Mouse (Mus musculus) megakaryocyte, embryonic 14.5 days (primary cell): Measurements from ENCODE around the gene A930018P22Rik. TPM values are rescaled to one million over a fixed set of nuclear protein-coding genes. Genes with fewer than 3 reads are reported as not detected.

Experiments
- H3K27me3 ChIP-seq: replicated peaks from 2 replicates; pipeline ENCODE3; 2012; ENCODE audit warnings: inconsistent platforms
- H3K36me3 ChIP-seq: replicated peaks from 2 replicates; pipeline ENCODE3; 2012; ENCODE audit warnings: low read length, inconsistent platforms, mixed read lengths
- H3K4me1 ChIP-seq: 2 replicates; pipeline ENCODE4 v1.6.1; 2012; ENCODE audit warnings: inconsistent platforms
- H3K4me3 ChIP-seq: replicated peaks from 2 replicates; pipeline ENCODE3; 2012; ENCODE audit warnings: moderate library complexity, mild to moderate bottlenecking, inconsistent platforms
- H3K9me3 ChIP-seq: 2 replicates; pipeline ENCODE4 v1.6.1; 2012; ENCODE audit warnings: inconsistent platforms
- FLI1 ChIP-seq: IDR thresholded peaks from 2 replicates; pipeline ENCODE4 v1.6.1; 2012; ENCODE audit warnings: low read length, inconsistent platforms, mixed read lengths
- GATA1 ChIP-seq: IDR thresholded peaks from 3 replicates; pipeline ENCODE4 v1.6.1; 2012; ENCODE audit warnings: mixed read lengths, low read length, inconsistent platforms, borderline replicate concordance
- polyA plus RNA-seq: library from polyadenylated mRNA; stranded (reverse); fragments of >175 nt; gene quantifications from 2 replicates; pipeline ENCODE4 v1.2.3, GENCODE M21; 2012; ENCODE audit warnings: low replicate concordance; ENCODE audit not compliant: insufficient read depth

A930018P22Rik gene
- polyA plus RNA-seq, 1 experiment, result 0.19 TPM

GRCm38 (mm10) chr2:104119097-104119496, 3.5 kb upstream of the A930018P22Rik start:
- Histone ChIP-seq H3K9me3 (no peaks in the 10 kb centered on the region), H3K4me3 (no peak overlapping the region), H3K4me1 (peaks cover 55% of the 10 kb centered on the region), H3K36me3 (peaks cover 11% of the 10 kb centered on the region), H3K27me3 (peaks cover 15% of the 10 kb centered on the region)
- TF ChIP-seq GATA1 (no peak), FLI1 (no peak)

- Histone ChIP-seq H3K9me3 (no peaks in the 10 kb centered on the region), H3K36me3 (peaks cover 10% of the 10 kb centered on the region), H3K27me3 (peaks cover 25% of the 10 kb centered on the region), H3K4me3 (no peak overlapping the region), H3K4me1 (peaks cover 56% of the 10 kb centered on the region)
- TF ChIP-seq FLI1, result no peak
- no peak for TF ChIP-seq GATA1
Observed at GRCm38 (mm10) chr2:104120312-104120711, 2.3 kb upstream of the A930018P22Rik start.

DNA sequence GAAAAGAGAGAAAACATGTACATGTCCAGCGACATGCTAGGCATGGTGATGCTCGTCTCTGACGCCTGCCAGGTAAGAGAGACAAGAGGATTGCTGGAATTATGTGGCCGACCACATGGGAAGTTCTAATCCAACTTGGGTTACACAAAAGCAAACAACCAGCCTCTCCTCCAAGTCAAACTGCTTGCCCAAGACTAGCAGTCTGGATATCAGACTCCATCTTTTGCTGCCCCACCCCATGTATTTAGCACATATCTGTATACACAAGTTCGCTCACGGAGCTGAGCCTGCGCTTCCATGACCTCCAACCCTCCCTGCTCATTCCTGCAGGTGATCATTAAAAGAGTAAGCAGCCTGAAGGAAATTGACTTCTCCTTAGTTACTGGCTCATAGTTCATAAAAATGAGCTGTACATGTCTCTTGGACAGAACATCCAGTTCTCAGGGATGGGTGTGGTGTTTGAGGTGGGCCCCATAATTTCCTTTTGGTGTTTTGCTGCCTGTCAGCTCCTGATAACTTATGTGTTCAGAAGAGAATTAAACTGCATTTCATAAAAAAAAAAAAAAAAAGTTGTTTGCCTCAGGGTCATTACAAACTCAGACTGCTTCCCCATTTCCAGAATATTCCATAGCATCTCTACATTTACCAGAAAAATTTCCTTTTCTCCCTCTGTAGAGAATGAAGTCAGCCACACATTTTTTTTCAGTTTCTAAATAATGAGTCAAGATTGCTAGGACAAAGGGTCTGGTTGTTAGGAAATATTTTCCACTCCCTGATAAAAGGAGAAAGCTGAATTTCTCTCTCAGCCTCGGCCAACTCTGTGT, 676 bp upstream of the A930018P22Rik start:
- peak overlapping the region; percentile 92 for H3K4me3 ChIP-seq
- no peaks in the 10 kb centered on the region for H3K9me3 ChIP-seq
- H3K4me1 ChIP-seq, result peaks cover 62% of the 10 kb centered on the region
- peaks cover 37% of the 10 kb centered on the region for H3K27me3 ChIP-seq
- no peak for TF ChIP-seq GATA1
- no peak for TF ChIP-seq FLI1
- H3K36me3 ChIP-seq, result peaks cover 10% of the 10 kb centered on the region

DNA sequence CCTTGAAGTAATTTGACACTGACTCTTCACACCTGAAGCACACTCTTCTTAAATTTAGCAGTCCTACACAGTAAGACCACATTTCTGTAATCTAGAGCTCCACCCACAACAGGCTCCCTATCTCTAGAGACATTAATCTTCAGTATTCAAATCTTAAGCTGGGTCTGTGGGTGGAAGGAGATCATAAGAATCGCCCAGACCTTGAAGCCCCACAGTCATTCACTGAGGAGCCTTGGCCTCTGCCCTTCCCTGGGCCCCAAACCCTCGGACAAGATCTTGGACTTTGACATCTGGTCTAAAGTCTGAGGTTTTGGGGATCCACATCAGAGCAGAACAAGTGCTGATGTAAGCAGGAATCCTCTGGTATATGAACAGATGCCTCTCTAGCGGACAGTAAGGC, 971 bp downstream of the A930018P22Rik start:
- peaks cover 52% of the 10 kb centered on the region for H3K4me1 ChIP-seq
- TF ChIP-seq GATA1, result no peak
- H3K27me3 ChIP-seq, result peaks cover 50% of the 10 kb centered on the region
- peaks cover 4% of the 10 kb centered on the region for H3K36me3 ChIP-seq
- H3K4me3 ChIP-seq, result peak overlapping the region; percentile 92
- H3K9me3 ChIP-seq, result no peaks in the 10 kb centered on the region

- H3K9me3 ChIP-seq, result no peaks in the 10 kb centered on the region
- no peak overlapping the region for H3K4me3 ChIP-seq
- H3K4me1 ChIP-seq, result peaks cover 47% of the 10 kb centered on the region
- peaks cover 55% of the 10 kb centered on the region for H3K27me3 ChIP-seq
- no peaks in the 10 kb centered on the region for H3K36me3 ChIP-seq
- TF ChIP-seq FLI1 (no peak), GATA1 (no peak)
Observed at GRCm38 (mm10) chr2:104124071-104124470, 1.5 kb downstream of the A930018P22Rik start.

GRCm38 (mm10) chr2:104128803-104129531, 6.4 kb downstream of the A930018P22Rik start:
- Histone ChIP-seq H3K4me1 (peaks cover 21% of the 10 kb centered on the region), H3K9me3 (no peaks in the 10 kb centered on the region), H3K4me3 (no peak overlapping the region), H3K27me3 (peaks cover 75% of the 10 kb centered on the region), H3K36me3 (no peaks in the 10 kb centered on the region)
- no peak for TF ChIP-seq GATA1
- TF ChIP-seq FLI1, result no peak

DNA sequence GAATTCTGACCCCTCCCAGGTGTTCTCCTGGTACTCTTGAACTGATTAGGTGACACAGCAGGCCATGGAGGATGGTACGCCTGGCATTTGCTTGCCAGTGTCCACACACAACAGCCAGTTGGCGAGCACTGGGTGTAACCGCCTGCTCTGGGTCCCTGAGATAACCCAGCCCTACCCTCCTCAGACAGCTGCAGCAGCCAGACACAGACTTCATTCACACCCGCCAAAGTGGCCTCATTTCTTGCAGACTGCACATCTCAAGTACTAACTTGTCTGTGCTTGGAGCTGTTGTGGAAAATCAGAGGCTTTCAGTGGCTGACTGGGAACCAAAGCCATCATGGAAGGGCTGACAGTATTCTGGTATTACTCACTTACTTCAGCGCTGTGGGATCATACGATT, 7.6 kb downstream of the A930018P22Rik start:
- H3K4me1 ChIP-seq, result peaks cover 26% of the 10 kb centered on the region
- TF ChIP-seq FLI1 (no peak), GATA1 (no peak)
- H3K4me3 ChIP-seq, result no peak overlapping the region
- peaks cover 70% of the 10 kb centered on the region for H3K27me3 ChIP-seq
- H3K9me3 ChIP-seq, result no peaks in the 10 kb centered on the region
- no peaks in the 10 kb centered on the region for H3K36me3 ChIP-seq

- H3K27me3 ChIP-seq, result peaks cover 69% of the 10 kb centered on the region
- TF ChIP-seq FLI1 (no peak), GATA1 (no peak)
- no peaks in the 10 kb centered on the region for H3K9me3 ChIP-seq
- H3K4me3 ChIP-seq, result no peak overlapping the region
- peaks cover 19% of the 10 kb centered on the region for H3K4me1 ChIP-seq
- no peaks in the 10 kb centered on the region for H3K36me3 ChIP-seq
Observed at GRCm38 (mm10) chr2:104130969-104131368, 8.4 kb downstream of the A930018P22Rik start.

DNA sequence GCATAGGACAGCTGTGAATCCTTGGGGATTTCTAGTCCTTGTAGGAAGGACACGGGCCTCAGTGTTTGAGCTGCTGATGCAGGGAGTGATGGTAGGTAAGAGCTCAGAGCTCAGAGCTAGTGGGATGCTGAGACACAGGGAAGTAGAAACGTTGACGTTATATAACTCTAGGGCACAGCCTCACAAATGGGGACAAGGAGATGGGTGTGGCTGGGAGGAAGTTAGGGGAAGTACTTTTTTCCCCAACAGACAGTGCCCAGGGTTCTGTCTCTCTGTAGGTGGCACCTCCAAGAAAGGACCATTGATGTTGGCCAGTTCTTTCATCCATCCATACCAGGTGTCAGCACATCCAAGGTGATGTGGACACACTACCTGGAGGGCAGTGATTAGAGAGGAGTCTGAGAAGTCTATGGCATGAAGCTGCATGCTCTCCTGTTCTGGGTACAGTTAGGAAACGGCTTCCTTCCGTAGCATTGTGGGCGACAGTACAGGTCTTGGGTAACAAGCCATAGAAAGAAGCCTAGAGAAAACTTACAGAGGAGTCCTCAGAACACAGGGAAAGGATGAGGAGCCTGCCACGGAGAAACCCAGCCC, 9.8 kb downstream of the A930018P22Rik start:
- H3K4me1 ChIP-seq, result peaks cover 19% of the 10 kb centered on the region
- H3K27me3 ChIP-seq, result peaks cover 69% of the 10 kb centered on the region
- no peak overlapping the region for H3K4me3 ChIP-seq
- no peaks in the 10 kb centered on the region for H3K9me3 ChIP-seq
- TF ChIP-seq GATA1, result no peak
- TF ChIP-seq FLI1, result no peak
- no peaks in the 10 kb centered on the region for H3K36me3 ChIP-seq

DNA sequence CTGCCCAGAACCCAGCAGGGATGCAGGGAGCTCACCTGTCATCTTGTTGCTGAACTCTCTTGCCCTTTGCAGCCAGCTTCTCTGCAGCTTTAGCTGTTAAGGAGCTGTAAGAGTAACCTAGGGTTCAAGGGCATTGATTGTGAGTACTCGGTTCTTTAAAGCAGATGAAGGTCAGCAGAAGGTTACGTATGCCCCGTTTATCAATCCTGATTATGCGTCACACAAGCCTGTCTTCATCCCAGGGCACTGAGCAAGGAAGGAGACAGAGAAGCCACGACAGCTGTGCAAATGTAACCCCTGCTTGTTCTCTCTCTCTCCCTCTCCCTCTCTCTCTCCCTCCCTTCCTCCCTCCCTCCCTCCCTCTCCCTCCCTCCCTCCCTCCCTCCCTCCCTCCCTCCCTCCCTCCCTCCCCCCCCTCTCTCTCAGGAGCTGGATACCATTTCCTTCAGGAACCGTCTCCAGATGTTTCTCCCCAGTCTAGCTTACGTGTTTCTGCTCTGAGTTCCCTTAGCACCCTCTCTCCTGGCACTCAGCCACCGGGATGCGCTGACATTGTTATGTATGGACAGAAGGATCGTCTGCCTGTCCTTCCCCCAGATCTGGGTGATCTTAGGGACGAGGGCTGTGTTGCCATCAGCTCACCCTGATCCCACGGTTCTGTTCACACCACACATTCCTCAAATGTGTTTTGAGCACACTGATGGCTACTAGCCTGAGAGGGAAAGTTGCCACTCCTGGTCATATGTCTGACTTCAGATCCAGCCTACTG, 10.7 kb downstream of the A930018P22Rik start:
- Histone ChIP-seq H3K4me1 (peaks cover 19% of the 10 kb centered on the region), H3K36me3 (no peaks in the 10 kb centered on the region), H3K4me3 (peak overlapping the region; percentile 46), H3K27me3 (peaks cover 63% of the 10 kb centered on the region), H3K9me3 (no peaks in the 10 kb centered on the region)
- no peak for TF ChIP-seq GATA1
